Mouse (Mus musculus) forebrain, postnatal 0 days (tissue): Measurements from ENCODE around the gene Stkld1. TPM values are rescaled to one million over a fixed set of nuclear protein-coding genes. Genes with fewer than 3 reads are reported as not detected.

Source experiments
- ATAC-seq: fragments of 200-750 bp; cut with Nextera tagmentation; 2 replicates; pipeline ENCODE4 v1.8.0; 2017; ENCODE audit warnings: mild to moderate bottlenecking, moderate library complexity
- DNase-seq: peaks from one replicate; pipeline ENCODE4 v3.0.0-alpha.2; 2015
- H3K27ac ChIP-seq: fragments of 300-500 bp; sonication (generic); 2 replicates; pipeline ENCODE4 v1.5.1; 2014; ENCODE audit warnings: low read depth, mild to moderate bottlenecking, antibody characterized with exemption, low read length, moderate library complexity, mixed read lengths
- H3K27me3 ChIP-seq: fragments of 300-500 bp; sonication (generic); 2 replicates; pipeline ENCODE4 v1.6.1; 2014; ENCODE audit warnings: mild to moderate bottlenecking, low read length, mixed read lengths; ENCODE audit not compliant: insufficient read depth
- H3K36me3 ChIP-seq: fragments of 300-500 bp; sonication (generic); 2 replicates; pipeline ENCODE4 v1.6.1; 2014; ENCODE audit warnings: mild to moderate bottlenecking, moderate library complexity; ENCODE audit not compliant: insufficient read depth
- H3K4me1 ChIP-seq: fragments of 300-500 bp; sonication (generic); 2 replicates; pipeline ENCODE4 v1.6.1; 2014; ENCODE audit warnings: antibody characterized with exemption; ENCODE audit not compliant: insufficient read depth
- H3K4me2 ChIP-seq: fragments of 300-500 bp; sonication (generic); 2 replicates; pipeline ENCODE4 v1.6.1; 2014; ENCODE audit warnings: low read depth, mild to moderate bottlenecking, moderate library complexity
- H3K4me3 ChIP-seq: fragments of 300-500 bp; sonication (generic); 2 replicates; pipeline ENCODE4 v1.5.1; 2014; ENCODE audit warnings: low read depth, low read length, mixed read lengths
- H3K9ac ChIP-seq: fragments of 300-500 bp; sonication (generic); 2 replicates; pipeline ENCODE4 v1.6.1; 2014; ENCODE audit warnings: mild to moderate bottlenecking
- H3K9me3 ChIP-seq: fragments of 300-500 bp; sonication (generic); 2 replicates; pipeline ENCODE4 v1.6.1; 2016; ENCODE audit warnings: low read length
- CTCF ChIP-seq: sonication (generic); IDR thresholded peaks from 2 replicates; pipeline ENCODE4 v1.5.1; 2016; ENCODE audit warnings: antibody characterized with exemption, control low read depth, low read depth
- WGBS: fragments of 180-500 bp; shearing (Covaris S2); extraction: QIAGEN DNeasy Blood & Tissue Kit; methylation state at CpG from one replicate; pipeline ENCODE4 v1.1.7; 2014; 5-methylcytosine and 5-hydroxymethylcytosine counted together
- polyA plus RNA-seq: library from polyadenylated mRNA; unstranded; fragments of >200 nt; fragmentation: Nextera tagmentation; extraction: Ambion mirVana; gene quantifications from 2 replicates; pipeline ENCODE4 v1.2.1, GENCODE M21; 2015
- total RNA-seq: library from RNA; depleted of rRNA; stranded (reverse); fragments of >200 nt; gene quantifications from 2 replicates; pipeline ENCODE4 v1.2.3, GENCODE M21; 2014

The Stkld1 gene
- total and polyA plus RNA-seq, 2 experiments from 2014 or later = 0.33 TPM; not detected in 1

DNA sequence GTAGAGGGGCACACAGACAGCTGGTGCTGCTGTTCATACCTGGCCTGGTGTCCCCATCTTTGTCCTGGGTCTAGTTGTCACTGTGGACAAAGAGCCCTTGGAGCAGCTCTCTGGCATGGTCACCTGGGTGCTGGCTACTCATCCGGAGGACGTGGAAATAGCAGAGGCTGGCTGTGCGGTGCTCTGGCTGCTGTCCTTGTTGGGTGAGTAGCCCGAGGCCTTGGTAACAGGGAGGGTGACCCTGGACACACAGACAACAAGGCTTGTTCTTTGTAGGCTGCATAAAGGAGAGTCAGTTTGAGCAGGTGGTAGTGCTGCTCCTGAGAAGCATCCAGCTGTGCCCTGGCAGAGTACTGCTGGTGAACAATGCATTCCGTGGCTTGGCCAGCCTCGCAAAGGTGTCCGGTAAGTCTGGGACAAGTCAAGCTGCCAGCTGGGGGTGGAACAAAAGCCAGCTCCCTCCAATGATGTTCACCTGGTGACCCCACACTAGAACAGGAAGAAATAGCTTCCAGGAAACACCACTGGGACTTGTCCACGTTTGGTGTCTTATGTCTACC, 17.6 kb downstream of the Stkld1 start:
- H3K4me1 ChIP-seq = no peaks in the 10 kb centered on the region
- H3K36me3 ChIP-seq = peaks cover 60% of the 10 kb centered on the region
- no peak overlapping the region for H3K4me2 ChIP-seq
- TF ChIP-seq CTCF = no peak
- H3K27me3 ChIP-seq = no peaks in the 10 kb centered on the region
- WGBS = 89% methylated on average over 8 of the region's 8 CpGs
- no peak for DNase-seq
- no peak overlapping the region for H3K9ac ChIP-seq
- H3K4me3 ChIP-seq = no peak overlapping the region
- no peak for ATAC-seq
- no peaks in the 10 kb centered on the region for H3K9me3 ChIP-seq
- no peak overlapping the region for H3K27ac ChIP-seq

DNA sequence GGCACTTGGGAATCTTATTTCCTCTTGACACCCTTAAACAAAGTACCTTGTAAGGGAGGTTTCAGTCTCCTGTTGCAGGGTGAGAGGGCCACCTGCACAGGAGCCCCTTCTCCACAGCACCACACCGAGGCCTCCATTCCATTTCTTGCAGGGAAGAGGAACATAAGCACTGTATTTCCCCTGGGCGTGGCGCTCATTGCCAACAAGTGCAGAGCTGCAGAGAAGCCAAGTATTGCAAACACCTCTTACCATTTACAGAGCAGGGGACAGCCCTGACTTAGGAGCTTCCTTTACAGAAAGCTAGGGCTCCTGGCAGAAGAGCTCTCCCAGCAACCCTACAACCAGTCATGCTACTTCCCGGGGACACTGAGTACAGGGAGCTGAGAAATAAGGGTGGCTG, 18.3 kb downstream of the Stkld1 start:
- DNase-seq (no peak), ATAC-seq (no peak)
- no peak overlapping the region for H3K4me2 ChIP-seq
- H3K4me3 ChIP-seq = no peak overlapping the region
- WGBS = 96% methylated on average over 4 of the region's 4 CpGs
- H3K9me3 ChIP-seq = no peaks in the 10 kb centered on the region
- H3K27me3 ChIP-seq = no peaks in the 10 kb centered on the region
- H3K36me3 ChIP-seq = peaks cover 68% of the 10 kb centered on the region
- no peak overlapping the region for H3K27ac ChIP-seq
- no peak for TF ChIP-seq CTCF
- H3K9ac ChIP-seq = no peak overlapping the region
- H3K4me1 ChIP-seq = no peaks in the 10 kb centered on the region

DNA sequence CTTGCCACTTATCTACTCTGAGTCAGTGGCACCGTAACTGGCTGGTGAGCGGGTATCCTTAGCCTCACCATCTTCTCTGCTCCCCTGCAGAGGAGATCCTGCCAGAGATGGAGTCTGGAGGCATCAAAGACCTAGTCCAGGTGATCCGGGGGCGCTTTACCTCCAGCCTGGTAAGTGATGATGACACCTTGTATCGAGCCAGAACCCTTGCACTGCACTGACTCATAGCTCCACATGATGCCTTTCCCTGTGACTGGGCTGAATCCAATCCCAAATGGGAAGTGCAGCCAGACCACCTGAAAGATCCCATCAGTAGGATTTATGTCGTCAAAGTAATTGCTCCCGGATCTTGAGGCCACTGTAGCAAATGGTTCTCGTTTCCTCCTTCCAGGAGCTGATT, 19.0 kb downstream of the Stkld1 start:
- ATAC-seq (no peak), DNase-seq (no peak)
- 93% methylated on average over 8 of the region's 8 CpGs for WGBS
- Histone ChIP-seq H3K27ac (no peak overlapping the region), H3K4me1 (no peaks in the 10 kb centered on the region), H3K9ac (no peak overlapping the region), H3K36me3 (peaks cover 74% of the 10 kb centered on the region), H3K4me3 (no peak overlapping the region), H3K9me3 (no peaks in the 10 kb centered on the region), H3K4me2 (no peak overlapping the region), H3K27me3 (no peaks in the 10 kb centered on the region)
- TF ChIP-seq CTCF = no peak

DNA sequence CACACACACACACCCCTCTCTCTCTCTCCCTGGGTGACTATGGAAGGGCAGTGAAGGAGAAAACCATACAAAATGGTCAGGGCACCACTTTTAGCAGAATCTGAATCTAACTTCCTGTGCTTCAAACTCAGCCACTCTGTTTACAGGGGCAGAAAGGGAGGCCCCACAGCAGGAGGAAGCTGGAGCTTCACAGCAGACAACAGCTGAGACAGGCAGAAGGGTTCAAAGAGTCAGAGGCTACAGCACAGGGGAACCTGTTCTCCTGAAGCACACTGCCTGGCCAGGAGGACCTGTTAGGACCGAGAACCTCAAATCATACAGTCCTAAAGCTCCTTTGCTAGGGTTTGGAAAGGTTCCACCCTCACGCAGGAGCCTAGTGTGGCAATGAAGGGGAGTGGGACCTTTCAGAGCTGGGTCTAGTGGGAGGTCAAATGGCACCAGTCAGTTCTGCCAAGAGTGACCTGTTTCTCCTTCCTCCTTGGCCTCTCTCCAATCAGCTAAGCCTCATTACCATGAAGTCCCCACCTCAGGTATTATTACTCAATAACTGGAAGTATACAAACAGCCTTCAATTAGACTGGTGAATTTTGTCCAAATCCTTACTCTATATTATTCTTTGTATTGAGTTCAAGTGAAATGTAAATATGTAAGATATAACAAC, 21.0 kb downstream of the Stkld1 start:
- no peaks in the 10 kb centered on the region for H3K27me3 ChIP-seq
- TF ChIP-seq CTCF = no peak

DNA sequence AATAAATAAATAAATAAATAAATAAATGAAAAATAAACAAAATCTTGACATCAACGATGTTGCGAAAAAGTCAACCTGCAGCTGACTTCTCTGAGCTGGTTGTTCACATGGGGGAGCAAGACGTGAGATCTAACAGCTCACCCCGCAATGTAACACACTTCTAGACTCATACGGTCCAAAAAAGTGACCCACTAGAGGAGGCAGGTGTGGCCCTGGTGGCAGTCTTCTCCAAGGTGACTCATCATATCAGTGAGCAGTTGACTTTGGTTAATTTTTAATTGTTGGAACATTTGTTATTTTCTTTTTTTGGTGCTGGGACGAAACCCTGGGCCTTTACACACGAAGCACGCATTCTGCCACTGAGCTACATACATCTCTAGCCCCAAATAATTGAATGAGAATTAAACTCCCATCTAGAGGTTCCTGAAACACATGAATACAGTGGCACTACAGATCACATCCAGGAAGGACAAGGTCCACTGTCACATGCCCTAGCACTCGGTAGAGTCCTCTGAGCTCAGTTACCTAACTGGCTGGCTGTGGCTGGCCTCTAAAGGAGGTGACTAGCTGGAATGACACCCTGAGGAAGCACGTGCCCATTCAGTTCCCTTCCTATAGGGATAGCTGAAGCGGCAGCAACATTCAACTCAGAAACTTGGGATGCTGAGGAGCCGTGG, 23.1 kb downstream of the Stkld1 start:
- Histone ChIP-seq H3K27me3 (no peaks in the 10 kb centered on the region), H3K9ac (no peak overlapping the region), H3K9me3 (no peaks in the 10 kb centered on the region), H3K4me3 (no peak overlapping the region), H3K36me3 (peaks cover 75% of the 10 kb centered on the region), H3K27ac (no peak overlapping the region), H3K4me1 (peaks cover 5% of the 10 kb centered on the region; the same call in 1 of the 2 replicates), H3K4me2 (no peak overlapping the region)
- no peak for TF ChIP-seq CTCF
- 95% methylated on average over 12 of the region's 12 CpGs for WGBS
- no peak for ATAC-seq
- DNase-seq = no peak

More for the DNA sequence above, 21.0 kb downstream of the Stkld1 start:
- ATAC-seq (no peak), DNase-seq (no peak)
- Histone ChIP-seq H3K4me1 (no peaks in the 10 kb centered on the region), H3K9me3 (no peaks in the 10 kb centered on the region), H3K4me3 (no peak overlapping the region), H3K36me3 (peaks cover 87% of the 10 kb centered on the region), H3K27ac (no peak overlapping the region), H3K9ac (no peak overlapping the region), H3K4me2 (no peak overlapping the region)
- WGBS = 87% methylated on average over 2 of the region's 2 CpGs

DNA sequence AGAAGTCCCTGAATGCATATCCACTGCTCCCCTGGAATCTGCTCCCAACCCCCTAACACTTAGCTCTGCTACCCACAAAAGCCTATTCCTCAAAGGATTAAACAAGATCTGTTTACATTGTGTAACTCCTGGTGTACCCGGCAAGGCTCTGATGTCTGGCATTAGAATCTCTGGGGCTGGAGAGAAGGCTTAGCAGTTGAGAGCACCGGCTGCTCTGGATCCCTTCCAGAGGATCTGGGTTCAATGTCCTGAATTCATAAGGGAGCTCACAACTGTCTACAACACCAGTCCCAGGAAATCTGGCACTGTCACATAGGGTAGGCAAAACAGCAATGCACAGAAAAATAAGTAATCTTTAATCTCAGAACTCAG, 23.6 kb downstream of the Stkld1 start:
- H3K9ac ChIP-seq = no peak overlapping the region
- no peak for TF ChIP-seq CTCF
- H3K4me1 ChIP-seq = peaks cover 7% of the 10 kb centered on the region; the same call in 1 of the 2 replicates
- no peak overlapping the region for H3K4me2 ChIP-seq
- H3K27ac ChIP-seq = no peak overlapping the region
- ATAC-seq (no peak), DNase-seq (no peak)
- 82% methylated on average over 2 of the region's 2 CpGs for WGBS
- no peaks in the 10 kb centered on the region for H3K27me3 ChIP-seq
- H3K9me3 ChIP-seq = no peaks in the 10 kb centered on the region
- H3K4me3 ChIP-seq = no peak overlapping the region
- H3K36me3 ChIP-seq = peaks cover 70% of the 10 kb centered on the region

DNA sequence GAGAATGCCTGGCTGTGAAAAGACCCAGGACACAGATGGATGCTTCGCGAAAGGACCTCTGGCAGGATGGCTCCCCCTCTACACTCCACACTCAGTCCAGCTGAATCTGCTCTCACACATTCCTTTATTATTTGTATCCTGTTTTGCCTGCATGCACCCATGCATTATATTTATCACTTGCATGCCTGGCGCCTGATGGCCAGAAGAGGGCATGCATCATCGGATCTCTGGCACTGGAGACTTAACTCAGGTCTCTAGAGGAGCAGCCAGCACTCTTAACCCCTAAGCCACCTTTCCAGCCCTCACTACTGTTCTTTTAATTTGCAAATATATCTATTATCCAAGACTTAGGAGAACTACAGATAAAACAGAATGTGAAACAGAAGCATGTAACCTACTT, 26.9 kb downstream of the Stkld1 start:
- WGBS = 76% methylated on average over 4 of the region's 4 CpGs
- peaks cover 13% of the 10 kb centered on the region for H3K4me1 ChIP-seq
- H3K36me3 ChIP-seq = peaks cover 39% of the 10 kb centered on the region
- peak; percentile 62 for TF ChIP-seq CTCF
- no peak for ATAC-seq
- DNase-seq = no peak
- no peaks in the 10 kb centered on the region for H3K9me3 ChIP-seq
- no peak overlapping the region for H3K9ac ChIP-seq
- H3K27me3 ChIP-seq = no peaks in the 10 kb centered on the region
- no peak overlapping the region for H3K27ac ChIP-seq
- H3K4me2 ChIP-seq = no peak overlapping the region
- no peak overlapping the region for H3K4me3 ChIP-seq
